Mouse (Mus musculus) kidney, postnatal 0 days (tissue): Measurements from ENCODE around the gene Mmp17. TPM values are rescaled to one million over a fixed set of nuclear protein-coding genes. Genes with fewer than 3 reads are reported as not detected.

Experiments used
- ATAC-seq: fragments of 200-750 bp; cut with Nextera tagmentation; replicated peaks from 2 replicates; pipeline ENCODE4 v1.8.0; 2017; ENCODE audit warnings: low read depth, moderate number of reproducible peaks, moderate TSS enrichment, moderate library complexity; ENCODE audit not compliant: low FRiP score
- DNase-seq: peaks from one replicate; pipeline ENCODE4 v3.0.0-alpha.2; 2016; ENCODE audit warnings: low spot score
- H3K27ac ChIP-seq: fragments of 300-500 bp; sonication (generic); 2 replicates; pipeline ENCODE4 v1.5.1; 2014; ENCODE audit warnings: mild to moderate bottlenecking
- H3K27me3 ChIP-seq: fragments of 300-500 bp; sonication (generic); 2 replicates; pipeline ENCODE4 v1.6.1; 2014; ENCODE audit warnings: low read length, mixed read lengths; ENCODE audit not compliant: insufficient read depth
- H3K36me3 ChIP-seq: fragments of 300-500 bp; sonication (generic); 2 replicates; pipeline ENCODE4 v1.6.1; 2014; ENCODE audit warnings: low read length, mixed read lengths; ENCODE audit not compliant: insufficient read depth
- H3K4me1 ChIP-seq: fragments of 300-500 bp; sonication (generic); replicated peaks from 2 replicates; pipeline ENCODE4 v1.6.1; 2014; ENCODE audit warnings: antibody characterized with exemption, low read length, mixed read lengths; ENCODE audit not compliant: insufficient read depth
- H3K4me2 ChIP-seq: fragments of 300-500 bp; sonication (generic); 2 replicates; pipeline ENCODE4 v1.6.1; 2014; ENCODE audit warnings: mild to moderate bottlenecking, low read length, moderate library complexity, mixed read lengths
- H3K4me3 ChIP-seq: fragments of 300-500 bp; sonication (generic); replicated peaks from 2 replicates; pipeline ENCODE4 v1.5.1; 2014; ENCODE audit warnings: low read depth, low read length
- H3K9ac ChIP-seq: fragments of 300-500 bp; sonication (generic); 2 replicates; pipeline ENCODE4 v1.6.1; 2014; ENCODE audit warnings: low read depth, low read length
- H3K9me3 ChIP-seq: fragments of 300-500 bp; sonication (generic); replicated peaks from 2 replicates; pipeline ENCODE4 v1.6.1; 2016; ENCODE audit warnings: low read length, inconsistent platforms, mixed read lengths
- CTCF ChIP-seq: IDR thresholded peaks from 2 replicates; pipeline ENCODE4 v1.5.1; 2016; ENCODE audit warnings: antibody characterized with exemption, low read depth, mild to moderate bottlenecking, moderate library complexity
- WGBS: fragments of 180-500 bp; shearing (Covaris S2); extraction: QIAGEN DNeasy Blood & Tissue Kit; methylation state at CpG from one replicate; pipeline ENCODE4 v1.1.7; 2014; 5-methylcytosine and 5-hydroxymethylcytosine counted together
- polyA plus RNA-seq: library from polyadenylated mRNA; unstranded; fragments of >200 nt; fragmentation: Nextera tagmentation; extraction: Ambion mirVana; gene quantifications from 2 replicates; pipeline ENCODE4 v1.2.1, GENCODE M21; 2015

Gene Mmp17
- polyA plus RNA-seq, 1 experiment from 2014 or later, result 2.0 TPM

GRCm38 (mm10) chr5:129562342-129562741, 21.6 kb upstream of the Mmp17 start:
- TF ChIP-seq CTCF, result no peak
- H3K9ac ChIP-seq, result no peak overlapping the region
- no peak overlapping the region for H3K4me3 ChIP-seq
- H3K9me3 ChIP-seq, result no peaks in the 10 kb centered on the region
- H3K27me3 ChIP-seq, result no peaks in the 10 kb centered on the region
- ATAC-seq (no peak), DNase-seq (no peak)
- WGBS, result 94% methylated on average over 8 of the region's 8 CpGs
- H3K27ac ChIP-seq, result no peak overlapping the region
- no peaks in the 10 kb centered on the region for H3K4me1 ChIP-seq
- peaks cover 74% of the 10 kb centered on the region for H3K36me3 ChIP-seq
- no peak overlapping the region for H3K4me2 ChIP-seq

GRCm38 (mm10) chr5:129568596-129568995, 15.4 kb upstream of the Mmp17 start:
- WGBS, result 92% methylated on average over 4 of the region's 4 CpGs

GRCm38 (mm10) chr5:129578201-129578600, 5.8 kb upstream of the Mmp17 start:
- no peaks in the 10 kb centered on the region for H3K9me3 ChIP-seq
- H3K27me3 ChIP-seq, result no peaks in the 10 kb centered on the region
- no peak overlapping the region for H3K4me3 ChIP-seq
- no peaks in the 10 kb centered on the region for H3K36me3 ChIP-seq
- H3K4me1 ChIP-seq, result no peaks in the 10 kb centered on the region
- H3K9ac ChIP-seq, result no peak overlapping the region
- ATAC-seq (0 out of 2 replicates have a peak, but pooled peaks have one; percentile 40), DNase-seq (peak; percentile 19)
- H3K27ac ChIP-seq, result no peak overlapping the region
- TF ChIP-seq CTCF, result no peak
- no peak overlapping the region for H3K4me2 ChIP-seq
- 30% methylated on average over 12 of the region's 12 CpGs for whole genome bisulfite sequencing

More at GRCm38 (mm10) chr5:129568596-129568995, 15.4 kb upstream of the Mmp17 start:
- TF ChIP-seq CTCF, result no peak
- Histone ChIP-seq H3K27me3 (no peaks in the 10 kb centered on the region), H3K27ac (no peak overlapping the region), H3K4me2 (no peak overlapping the region), H3K9me3 (no peaks in the 10 kb centered on the region), H3K4me3 (no peak overlapping the region), H3K36me3 (peaks cover 61% of the 10 kb centered on the region), H3K9ac (no peak overlapping the region), H3K4me1 (no peaks in the 10 kb centered on the region)
- no peak for DNase-seq
- no peak for ATAC-seq

- H3K4me2 ChIP-seq, result no peak overlapping the region
- peaks cover 5% of the 10 kb centered on the region; the same call in 1 of the 2 replicates for H3K4me1 ChIP-seq
- H3K27ac ChIP-seq, result no peak overlapping the region
- H3K4me3 ChIP-seq, result no peak overlapping the region
- DNase-seq, result peak; percentile 57
- no peak for TF ChIP-seq CTCF
- WGBS, result 10% methylated on average over 6 of the region's 6 CpGs
- H3K36me3 ChIP-seq, result no peaks in the 10 kb centered on the region
- H3K9me3 ChIP-seq, result no peaks in the 10 kb centered on the region
- H3K9ac ChIP-seq, result no peak overlapping the region
- no peaks in the 10 kb centered on the region for H3K27me3 ChIP-seq
- ATAC-seq, result no peak
Measured at GRCm38 (mm10) chr5:129580046-129580445, 3.9 kb upstream of the Mmp17 start.

GRCm38 (mm10) chr5:129580572-129580971, 3.4 kb upstream of the Mmp17 start:
- no peak overlapping the region for H3K4me2 ChIP-seq
- ATAC-seq, result no peak
- no peaks in the 10 kb centered on the region for H3K9me3 ChIP-seq
- H3K36me3 ChIP-seq, result no peaks in the 10 kb centered on the region
- TF ChIP-seq CTCF, result no peak
- DNase-seq, result no peak
- no peak overlapping the region for H3K9ac ChIP-seq
- no peak overlapping the region for H3K27ac ChIP-seq
- no peaks in the 10 kb centered on the region for H3K27me3 ChIP-seq
- H3K4me3 ChIP-seq, result no peak overlapping the region
- WGBS, result 85% methylated on average over 9 of the region's 9 CpGs
- H3K4me1 ChIP-seq, result peaks cover 7% of the 10 kb centered on the region; the same call in 1 of the 2 replicates

- WGBS, result 70% methylated on average over 7 of the region's 7 CpGs
- Histone ChIP-seq H3K27me3 (no peaks in the 10 kb centered on the region), H3K4me2 (no peak overlapping the region), H3K4me3 (no peak overlapping the region), H3K36me3 (no peaks in the 10 kb centered on the region), H3K9me3 (no peaks in the 10 kb centered on the region), H3K27ac (no peak overlapping the region), H3K4me1 (peaks cover 7% of the 10 kb centered on the region; the same call in 1 of the 2 replicates), H3K9ac (no peak overlapping the region)
- DNase-seq (no peak), ATAC-seq (no peak)
- TF ChIP-seq CTCF, result no peak
Measured at GRCm38 (mm10) chr5:129581015-129581414, 3.0 kb upstream of the Mmp17 start.

GRCm38 (mm10) chr5:129583331-129583730, 638 bp upstream of the Mmp17 start:
- 4% methylated on average over 12 of the region's 12 CpGs for WGBS
- Histone ChIP-seq H3K4me2 (peak overlapping the region; percentile 100), H3K27ac (no peak overlapping the region), H3K9me3 (no peaks in the 10 kb centered on the region), H3K36me3 (no peaks in the 10 kb centered on the region), H3K4me3 (peak overlapping the region; percentile 76), H3K4me1 (peaks cover 7% of the 10 kb centered on the region; the same call in 1 of the 2 replicates), H3K9ac (no peak overlapping the region), H3K27me3 (no peaks in the 10 kb centered on the region)
- no peak for TF ChIP-seq CTCF
- no peak for ATAC-seq
- no peak for DNase-seq
